Mouse (Mus musculus) ES-Bruce4 (cell line): ENCODE results near the gene Wnt7b. TPM values are rescaled to one million over a fixed set of nuclear protein-coding genes. Genes with fewer than 3 reads are reported as not detected.
A peak's percentile ranks its signal among the peaks of the same experiment; 100 is the strongest.

Experiments
- H3K27ac ChIP-seq: 2 replicates; pipeline ENCODE4 v1.5.1; 2012; ENCODE audit warnings: low read length, inconsistent platforms; ENCODE audit not compliant: insufficient read depth
- H3K27me3 ChIP-seq: 2 replicates; pipeline ENCODE4 v1.6.1; 2012; ENCODE audit warnings: mild to moderate bottlenecking, low read length, inconsistent platforms; ENCODE audit not compliant: control insufficient read depth, poor library complexity, insufficient read depth, severe bottlenecking
- H3K36me3 ChIP-seq: 2 replicates; pipeline ENCODE4 v1.6.1; 2012; ENCODE audit warnings: inconsistent platforms, mild to moderate bottlenecking, low read length, moderate library complexity; ENCODE audit not compliant: control insufficient read depth, poor library complexity, insufficient read depth, severe bottlenecking
- H3K4me1 ChIP-seq: one replicate; pipeline ENCODE4 v1.8.1; 2011; ENCODE audit warnings: low read length; ENCODE audit not compliant: control insufficient read depth, insufficient read depth
- H3K4me3 ChIP-seq: 2 replicates; pipeline ENCODE4 v1.5.1; 2011; ENCODE audit warnings: low read depth, mild to moderate bottlenecking, low read length
- H3K9ac ChIP-seq: 2 replicates; pipeline ENCODE4 v1.6.1; 2012; ENCODE audit warnings: low read depth, mild to moderate bottlenecking, inconsistent platforms; ENCODE audit not compliant: poor library complexity, severe bottlenecking
- H3K9me3 ChIP-seq: replicated peaks from 2 replicates; pipeline ENCODE4 v1.6.1; 2012; ENCODE audit warnings: mild to moderate bottlenecking, low read length, inconsistent platforms; ENCODE audit not compliant: control insufficient read depth, poor library complexity, insufficient read depth, severe bottlenecking
- CTCF ChIP-seq: IDR thresholded peaks from one replicate; pipeline ENCODE4 v1.8.1; 2011; ENCODE audit warnings: low read depth, low read length
- EP300 ChIP-seq: IDR thresholded peaks from 2 replicates; pipeline ENCODE4 v1.6.1; 2011; ENCODE audit warnings: low read depth, low read length; ENCODE audit not compliant: insufficient read depth
- POLR2A ChIP-seq: IDR thresholded peaks from one replicate; pipeline ENCODE4 v1.8.1; 2011; ENCODE audit warnings: low read length; ENCODE audit not compliant: insufficient read depth
- polyA plus RNA-seq: library from polyadenylated mRNA; stranded (reverse); fragments of >200 nt; gene quantifications from 2 replicates; pipeline ENCODE4 v1.2.4, GENCODE M21; 2011; ENCODE audit warnings: low read depth; ENCODE audit not compliant: missing spikeins, insufficient read depth, insufficient read length

Gene Wnt7b
- polyA plus RNA-seq, 1 experiment = 29.8 TPM

DNA sequence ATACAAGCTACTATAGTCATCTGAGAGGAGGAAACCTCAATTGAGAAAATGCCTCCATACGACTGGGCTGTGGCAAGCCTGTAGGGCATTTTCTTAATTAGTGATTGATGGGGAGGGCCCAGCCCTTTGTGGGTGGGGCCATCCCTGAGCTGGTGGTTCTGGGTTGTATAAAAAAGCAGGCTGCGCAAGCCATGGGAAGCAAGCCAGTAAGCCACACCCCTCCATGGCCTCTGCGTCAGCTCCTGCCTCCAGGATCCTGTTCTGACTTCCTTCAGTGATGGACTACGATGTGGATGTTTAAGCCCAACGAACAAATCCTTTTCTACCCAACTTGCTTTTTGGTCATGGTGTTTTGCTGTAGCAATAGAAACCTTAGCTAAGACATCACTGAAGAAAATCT is 21.1 kb upstream of the Wnt7b start:
- TF ChIP-seq EP300 = no peak
- no peak for TF ChIP-seq POLR2A
- Histone ChIP-seq H3K36me3 (no peaks in the 10 kb centered on the region), H3K4me3 (no peak overlapping the region), H3K9me3 (no peaks in the 10 kb centered on the region), H3K9ac (no peak overlapping the region), H3K27me3 (no peaks in the 10 kb centered on the region), H3K4me1 (no peaks in the 10 kb centered on the region), H3K27ac (no peak overlapping the region)

- Histone ChIP-seq H3K4me1 (no peaks in the 10 kb centered on the region), H3K27me3 (no peaks in the 10 kb centered on the region), H3K27ac (no peak overlapping the region), H3K9ac (no peak overlapping the region), H3K9me3 (no peaks in the 10 kb centered on the region), H3K36me3 (no peaks in the 10 kb centered on the region), H3K4me3 (no peak overlapping the region)
- TF ChIP-seq EP300 (no peak), CTCF (no peak), POLR2A (no peak)
Measured at GRCm38 (mm10) chr15:85602733-85603132, 20.5 kb upstream of the Wnt7b start.

GRCm38 (mm10) chr15:85602021-85602420 is 19.7 kb upstream of the Wnt7b start:
- TF ChIP-seq CTCF = no peak
- TF ChIP-seq POLR2A = no peak
- TF ChIP-seq EP300 = no peak
- Histone ChIP-seq H3K27me3 (no peaks in the 10 kb centered on the region), H3K4me3 (no peak overlapping the region), H3K4me1 (no peaks in the 10 kb centered on the region), H3K9me3 (no peaks in the 10 kb centered on the region), H3K27ac (no peak overlapping the region), H3K9ac (no peak overlapping the region), H3K36me3 (no peaks in the 10 kb centered on the region)

- no peaks in the 10 kb centered on the region for H3K9me3 ChIP-seq
- H3K4me3 ChIP-seq = no peak overlapping the region
- no peaks in the 10 kb centered on the region for H3K4me1 ChIP-seq
- no peak overlapping the region for H3K27ac ChIP-seq
- no peak overlapping the region for H3K9ac ChIP-seq
- no peaks in the 10 kb centered on the region for H3K27me3 ChIP-seq
- TF ChIP-seq POLR2A = no peak
- TF ChIP-seq EP300 = no peak
- no peak for TF ChIP-seq CTCF
- H3K36me3 ChIP-seq = no peaks in the 10 kb centered on the region
Measured at GRCm38 (mm10) chr15:85601202-85601601, 18.9 kb upstream of the Wnt7b start.

GRCm38 (mm10) chr15:85600696-85601094 is 18.4 kb upstream of the Wnt7b start:
- Histone ChIP-seq H3K9me3 (no peaks in the 10 kb centered on the region), H3K27me3 (no peaks in the 10 kb centered on the region), H3K36me3 (no peaks in the 10 kb centered on the region), H3K4me1 (no peaks in the 10 kb centered on the region), H3K27ac (no peak overlapping the region), H3K4me3 (no peak overlapping the region), H3K9ac (no peak overlapping the region)
- TF ChIP-seq CTCF (no peak), POLR2A (no peak), EP300 (no peak)

DNA sequence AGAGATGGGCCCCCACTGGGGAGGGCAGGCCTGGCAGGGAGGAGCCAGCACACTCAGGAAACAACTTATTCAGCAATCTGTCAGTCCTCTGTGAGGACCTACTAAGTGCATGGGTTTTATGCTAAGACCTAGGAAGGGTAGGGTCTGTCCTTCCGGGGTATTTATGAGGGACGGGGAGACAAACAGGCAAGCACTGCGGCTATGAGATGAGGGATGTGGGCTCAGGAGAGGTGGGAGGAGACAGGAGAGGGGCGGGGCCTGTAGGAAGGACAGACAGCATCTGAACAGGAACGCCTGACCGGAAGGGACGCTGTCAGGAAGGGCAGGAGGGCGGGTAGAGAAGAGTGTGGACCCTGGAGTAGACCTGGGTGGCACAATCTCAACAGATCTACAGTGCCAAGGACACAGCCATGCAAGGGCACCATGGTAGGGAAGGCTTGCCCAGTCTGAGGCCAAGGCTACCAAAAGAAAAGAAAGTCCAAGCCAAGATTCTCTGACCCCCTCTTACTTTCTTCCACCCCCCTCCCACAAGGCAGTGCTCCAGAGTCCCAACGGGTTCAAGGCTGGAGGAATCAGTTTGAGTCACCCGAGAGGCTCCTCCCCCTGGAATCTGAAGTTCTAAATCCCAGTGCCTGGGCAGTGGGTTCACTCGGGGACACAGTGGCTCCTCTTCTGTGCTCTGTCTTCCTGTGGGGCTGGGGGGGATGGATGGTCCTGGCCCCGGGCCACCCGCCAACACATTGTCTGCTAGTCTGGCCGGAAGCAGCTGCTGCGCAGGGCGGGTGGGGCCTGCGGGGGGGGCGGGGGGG is 17.8 kb upstream of the Wnt7b start:
- Histone ChIP-seq H3K36me3 (no peaks in the 10 kb centered on the region), H3K9ac (no peak overlapping the region), H3K4me3 (no peak overlapping the region), H3K4me1 (no peaks in the 10 kb centered on the region), H3K27me3 (no peaks in the 10 kb centered on the region), H3K27ac (no peak overlapping the region), H3K9me3 (no peaks in the 10 kb centered on the region)
- TF ChIP-seq POLR2A (no peak), EP300 (0 out of 2 replicates have a peak, but pooled peaks have one; percentile 17)
